Mouse (Mus musculus) erythroblast, embryonic 14.5 days (primary cell): ENCODE results near the gene Akt2.

Source experiments
- GATA1 ChIP-seq: IDR thresholded peaks from 2 replicates; pipeline ENCODE4 v1.6.1; 2012; ENCODE audit warnings: low read length, inconsistent platforms, mixed read lengths
- TAL1 ChIP-seq: IDR thresholded peaks from 3 replicates; pipeline ENCODE4 v1.6.1; 2012; ENCODE audit warnings: low read length, inconsistent platforms, mixed read lengths

- TF ChIP-seq GATA1 (no peak), TAL1 (no peak)
Measured at GRCm38 (mm10) chr7:27552070-27552469, 39.3 kb upstream of the Akt2 start.
